Mouse (Mus musculus) embryonic fibroblast, embryonic 13.5 days (primary cell): ENCODE results near the gene Khdc4.

Experiments
- CTCF ChIP-seq: IDR thresholded peaks from 2 replicates; pipeline ENCODE4 v1.5.1; 2011; ENCODE audit warnings: mild to moderate bottlenecking, control low read depth, low read length, moderate library complexity, borderline replicate concordance; ENCODE audit not compliant: insufficient read depth
- POLR2A ChIP-seq: IDR thresholded peaks from 2 replicates; pipeline ENCODE4 v1.6.1; 2011; ENCODE audit warnings: low read depth, mild to moderate bottlenecking, control low read depth, low read length, moderate library complexity

GRCm38 (mm10) chr3:88716399-88717197, 31.0 kb downstream of the Khdc4 start, which contains the start of gene Rit1:
- no peak for TF ChIP-seq CTCF
- TF ChIP-seq POLR2A: peak; percentile 81
